Mouse (Mus musculus): Measurements from ENCODE around the gene Cd200r2.
A peak's percentile ranks its signal among the peaks of the same experiment; 100 is the strongest.
"Not testable (repeated sequence)": the region's sequence is repeated elsewhere in the genome, so short reads cannot be mapped to it uniquely, and the experiment has no call there.

Cd200r2 gene

GRCm38 (mm10) chr16:44866797-44867196 lies at the start of gene Cd200r2:
Cd200r2 (plus strand) TSS chr16:44867097.
- no peak for DNase-seq (ENCODE audit: low read depth, low spot score)

- no peak for DNase-seq (ENCODE audit: low read depth, low spot score)
Measured at GRCm38 (mm10) chr16:44818010-44818409, 48.9 kb upstream of the Cd200r2 start.

DNA sequence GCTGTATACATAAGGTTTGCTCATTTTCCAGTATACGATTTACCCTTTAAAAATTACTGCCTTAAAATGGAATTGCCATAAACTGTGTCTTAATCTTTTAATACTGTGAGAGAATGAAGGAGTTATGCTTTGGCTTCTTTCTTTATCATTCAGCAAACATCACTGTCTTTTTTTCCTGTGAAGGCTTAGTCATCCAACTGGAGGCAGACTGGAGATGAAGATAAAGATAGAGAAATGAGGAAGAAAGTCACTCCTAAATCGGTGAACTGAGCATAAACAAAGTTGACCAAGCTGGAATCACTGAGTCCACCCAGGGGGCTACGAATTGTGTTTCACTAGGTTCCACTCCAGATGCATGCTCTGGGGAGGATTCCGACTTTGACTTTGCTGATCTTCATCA lies 46.4 kb upstream of the Cd200r2 start:
- DNase-seq (ENCODE audit: low read depth, low spot score) = no peak

- DNase-seq (ENCODE audit: low read depth, low spot score) = no peak
Measured at GRCm38 (mm10) chr16:44832286-44832685, 34.6 kb upstream of the Cd200r2 start.

DNA sequence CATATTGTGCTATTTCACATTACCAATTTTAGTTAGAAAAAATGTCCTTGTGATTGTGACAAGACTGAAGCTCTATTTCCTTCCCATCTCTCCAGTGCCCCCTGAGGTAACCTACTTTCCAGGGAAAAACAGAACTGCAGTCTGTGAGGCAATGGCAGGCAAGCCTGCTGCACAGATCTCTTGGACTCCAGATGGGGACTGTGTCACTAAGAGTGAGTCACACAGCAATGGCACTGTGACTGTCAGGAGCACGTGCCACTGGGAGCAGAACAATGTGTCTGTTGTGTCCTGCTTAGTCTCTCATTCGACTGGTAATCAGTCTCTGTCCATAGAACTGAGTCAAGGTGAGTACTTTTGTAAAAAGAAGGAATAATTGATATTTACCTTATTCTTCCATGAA lies 33.7 kb upstream of the Cd200r2 start:
- DNase-seq (ENCODE audit: low read depth, low spot score) = not testable (repeated sequence)

- peak; percentile 14 for DNase-seq (ENCODE audit: low read depth, low spot score)
Measured at GRCm38 (mm10) chr16:44875178-44875577, 8.3 kb downstream of the Cd200r2 start.

DNA sequence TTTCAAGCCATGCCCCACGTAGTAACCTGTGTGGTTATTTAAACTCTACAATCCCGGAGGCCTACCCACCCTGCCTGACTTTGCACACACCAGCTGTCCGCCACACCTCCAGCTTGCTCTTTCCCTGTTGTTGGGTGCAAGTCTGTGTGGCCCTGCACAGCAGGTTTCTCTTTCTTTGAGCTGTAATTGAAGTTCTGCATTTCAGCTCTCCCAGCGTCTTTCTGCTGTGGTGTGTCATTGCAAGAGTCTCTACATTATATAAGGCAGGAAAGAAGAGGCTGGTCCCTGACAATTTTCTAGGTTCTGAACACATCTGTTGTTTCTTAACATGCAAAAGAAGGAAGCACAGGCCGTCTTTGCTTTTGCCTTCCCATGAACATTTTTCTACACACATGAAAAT lies 9.7 kb downstream of the Cd200r2 start:
- no peak for DNase-seq (ENCODE audit: low read depth, low spot score)

GRCm38 (mm10) chr16:44877595-44877994 lies 10.7 kb downstream of the Cd200r2 start:
- no peak for DNase-seq (ENCODE audit: low read depth, low spot score)

GRCm38 (mm10) chr16:44890814-44891213 lies 23.9 kb downstream of the Cd200r2 start:
- DNase-seq (ENCODE audit: low read depth, low spot score) = no peak

- no peak for DNase-seq (ENCODE audit: low read depth, low spot score)
Measured at GRCm38 (mm10) chr16:44932016-44932415, 65.1 kb downstream of the Cd200r2 start.

DNA sequence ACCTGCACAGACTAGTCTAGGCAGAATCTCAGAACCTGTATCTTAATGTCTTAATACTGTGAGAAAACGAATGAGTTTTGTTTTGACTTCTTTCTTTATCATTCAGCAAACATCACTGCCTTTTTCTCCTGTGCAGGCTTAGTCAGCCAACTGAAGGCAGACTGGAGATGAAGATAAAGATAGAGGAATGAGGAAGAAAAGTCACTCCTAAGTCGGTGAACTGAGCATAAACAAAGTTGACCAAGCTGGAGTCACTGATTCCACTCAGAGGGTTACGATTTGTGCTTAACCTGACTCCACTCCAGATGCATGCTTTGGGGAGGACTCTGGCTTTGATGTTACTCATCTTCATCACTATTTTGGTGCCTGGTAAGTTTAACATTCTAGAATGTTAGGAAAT lies 76.6 kb downstream of the Cd200r2 start, which contains the start of gene Cd200r3:
Cd200r3 (plus strand) TSS at position 211 of the 400 bp plus-strand sequence.
- no peak for DNase-seq (ENCODE audit: low read depth, low spot score)

- DNase-seq (ENCODE audit: low read depth, low spot score) = no peak
Measured at GRCm38 (mm10) chr16:44951360-44952114, 84.6 kb downstream of the Cd200r2 start.

DNA sequence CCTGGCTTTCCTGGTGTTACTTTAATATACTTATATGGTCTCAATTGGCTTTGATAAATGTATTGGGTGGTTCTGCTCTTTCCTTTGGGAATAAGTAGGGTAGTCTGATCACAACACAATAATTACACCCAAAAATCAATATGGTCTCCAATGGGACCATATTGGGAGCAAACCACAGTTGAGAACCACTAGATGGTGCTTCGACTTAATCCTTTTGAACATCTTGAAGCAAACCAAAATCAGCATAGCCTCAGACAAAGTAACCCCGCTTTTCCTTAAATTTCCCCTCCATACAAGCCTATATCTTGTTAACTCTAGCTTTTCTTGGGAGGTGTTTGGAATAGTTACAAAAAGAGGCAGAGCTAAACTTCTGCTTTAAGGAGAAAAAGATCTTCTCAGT lies 95.4 kb downstream of the Cd200r2 start:
- DNase-seq (ENCODE audit: low read depth, low spot score) = no peak

GRCm38 (mm10) chr16:44962777-44963176 lies 95.9 kb downstream of the Cd200r2 start:
- peak; percentile 36 for DNase-seq (ENCODE audit: low read depth, low spot score)

GRCm38 (mm10) chr16:44964526-44965374 lies 97.9 kb downstream of the Cd200r2 start:
- DNase-seq (ENCODE audit: low read depth, low spot score) = peak; percentile 51

DNA sequence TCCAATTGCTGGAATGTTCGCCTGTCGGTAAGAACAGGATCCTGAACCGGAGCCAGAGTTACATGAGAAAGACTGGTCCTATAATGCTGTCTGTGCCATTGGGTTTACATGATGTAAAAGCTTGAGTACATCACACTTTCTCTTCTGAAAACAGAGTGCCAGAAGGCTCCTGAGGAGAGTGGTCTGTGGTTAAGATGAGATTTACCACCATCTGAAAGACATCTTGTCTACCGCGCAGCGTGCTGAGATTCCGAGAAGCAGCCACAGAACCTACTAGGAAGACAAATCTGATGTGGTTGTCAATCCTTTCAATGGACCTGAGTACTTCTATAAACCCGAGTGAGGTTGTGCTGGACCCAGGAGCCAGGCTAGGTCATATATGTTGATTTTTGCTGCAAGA lies 98.5 kb downstream of the Cd200r2 start:
- DNase-seq (ENCODE audit: low read depth, low spot score) = peak; percentile 62

Measured in CD4-positive, CD25-positive, alpha-beta regulatory T cell, adult 2 months (primary cell).